8 mouse cellular contexts compared by ENCODE assay signal in genomic region chr2:3512552-3513454, GRCm38 (mm10). TPM values are rescaled to one million over a fixed set of nuclear protein-coding genes. Genes with fewer than 3 reads are reported as not detected.
DNase-seq lines count a peak whose midpoint lies in the region; ATAC-seq lines count a peak whose summit lies in the region.

Gene Gm45902 (minus strand): TSS chr2:3512790.
Gene Hspa14 (minus strand): TSS chr2:3512814.
Gene Cdnf (plus strand): TSS chr2:3513030.

- peak within 1 kb of the TSS; percentile 82 for H3K27ac ChIP-seq in hindbrain, embryonic 12.5 days

- ATAC-seq in hindbrain, embryonic 12.5 days (ENCODE audit: low FRiP score) = peak; percentile 100

- DNase-seq in NIH3T3 (ENCODE audit: low read depth) = peak; percentile 98
- DNase-seq in cerebellum, postnatal 10 days = peak; percentile 95 to 96
- peak; percentile 96 to 97 for DNase-seq in frontal cortex, postnatal 10 days (ENCODE audit: low spot score in 2 of 2)
- DNase-seq in layer of hippocampus, postnatal 14 days (ENCODE audit: low spot score in 2 of 2) = peak; percentile 94 to 98
- peak; percentile 93 for DNase-seq in lung, postnatal 14 days
- DNase-seq in retina, adult 2 months (ENCODE audit: low read depth, low spot score) = peak; percentile 93
- DNase-seq in thymus, postnatal 36 days = peak; percentile 95 to 96

- peaks cover 18% of the 10 kb centered on the region for H3K36me3 ChIP-seq in hindbrain, embryonic 12.5 days

- H3K9ac ChIP-seq in hindbrain, embryonic 12.5 days = peak within 1 kb of the TSS; percentile 88

- peaks cover 13% of the 10 kb centered on the region for H3K4me1 ChIP-seq in hindbrain, embryonic 12.5 days

- H3K9me3 ChIP-seq in hindbrain, embryonic 12.5 days (replicated peaks) = no peaks in the 10 kb centered on the region

- under 1% methylated on average over 60 of the region's 60 CpGs for WGBS in hindbrain, embryonic 12.5 days

- no peaks in the 10 kb centered on the region for H3K27me3 ChIP-seq in hindbrain, embryonic 12.5 days

- peak within 1 kb of the TSS; percentile 87 for H3K4me3 ChIP-seq in hindbrain, embryonic 12.5 days

- peak within 1 kb of the TSS; percentile 94 for H3K4me2 ChIP-seq in hindbrain, embryonic 12.5 days (replicated peaks)

RNA-seq across cellular contexts. Expression of gene Gm45902, which starts in this region (rescaled TPM):
- 10.4 and 10.9 TPM in 2 replicates for polyA plus RNA-seq in hindbrain, embryonic 12.5 days (2016; fragmentation: Nextera tagmentation; extraction: Ambion mirVana)
- total RNA-seq in layer of hippocampus, postnatal 14 days (2021) = 1 to 10 TPM; 5.0 to 6.9 TPM

RNA-seq across cellular contexts. Expression of gene Hspa14, which starts in this region (rescaled TPM):
- 79.3 and 83.0 TPM in 2 replicates for polyA plus RNA-seq in hindbrain, embryonic 12.5 days (2016; fragmentation: Nextera tagmentation; extraction: Ambion mirVana)
- total RNA-seq in layer of hippocampus, postnatal 14 days (2021) = 10 to 100 TPM; 42.3 to 47.7 TPM

RNA-seq across cellular contexts. Expression of gene Cdnf, which starts in this region (rescaled TPM):
- 0.14 and 0.28 TPM in 2 replicates for polyA plus RNA-seq in hindbrain, embryonic 12.5 days (2016; fragmentation: Nextera tagmentation; extraction: Ambion mirVana)
- total RNA-seq in layer of hippocampus, postnatal 14 days (2021) = 1 to 10 TPM in 1 of 2 experiments, under 1 TPM in 1; 0.99 to 2.0 TPM

Comparison
In these comparisons a context has a peak if more than half of its experiments do, and no peak if none do; other contexts are left out.
1. Peak in every context shown above with its lines: DNase-seq, ATAC-seq, H3K4me3 ChIP-seq and H3K27ac ChIP-seq.